Mouse (Mus musculus): ENCODE measurements around the gene Mtmr10.

DNA sequence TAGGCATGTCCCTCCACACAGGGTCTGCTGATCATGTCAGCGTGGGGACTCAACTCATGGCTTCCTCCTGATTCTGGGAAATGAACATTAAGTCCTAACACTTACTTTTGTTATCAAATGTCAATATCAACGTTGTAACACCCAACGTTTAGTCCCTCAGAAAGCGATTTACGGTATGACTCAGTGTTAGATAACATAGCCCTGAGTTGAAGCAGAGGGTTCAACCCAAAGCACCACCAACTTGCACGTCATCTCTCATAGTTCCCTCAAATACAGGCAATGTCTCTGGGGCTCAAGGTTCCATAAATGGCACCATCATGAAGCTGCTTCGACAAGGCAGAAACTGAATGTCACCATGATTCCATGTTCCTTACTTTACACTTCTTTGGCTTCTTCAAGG lies 37.0 kb upstream of the Mtmr10 start:
- TF ChIP-seq GATA1 (IDR thresholded peaks at IDR 0.05; ENCODE audit: low read length) (no peak), TAL1 (IDR thresholded peaks at IDR 0.05; ENCODE audit: low read length) (no peak)
